Mouse (Mus musculus) ES-E14 (cell line): ENCODE measurements around the gene Dbn1.

Experiments used
- CHD2 ChIP-seq: IDR thresholded peaks from 2 replicates; pipeline ENCODE4 v1.6.1; 2014; ENCODE audit warnings: mild to moderate bottlenecking, low read depth, low read length, inconsistent platforms
- HCFC1 ChIP-seq: IDR thresholded peaks from 2 replicates; pipeline ENCODE4 v1.6.1; 2012; ENCODE audit warnings: low read length, inconsistent platforms, borderline replicate concordance; ENCODE audit not compliant: insufficient read depth
- MAFK ChIP-seq: IDR thresholded peaks from 2 replicates; pipeline ENCODE4 v1.6.1; 2014; ENCODE audit warnings: mild to moderate bottlenecking, low read depth, low read length, inconsistent platforms; ENCODE audit not compliant: insufficient read depth
- ZC3H11A ChIP-seq: IDR thresholded peaks from 2 replicates; pipeline ENCODE4 v1.6.1; 2012; ENCODE audit warnings: low read depth, mild to moderate bottlenecking, inconsistent platforms, low read length, borderline replicate concordance
- ZNF384 ChIP-seq: IDR thresholded peaks from 2 replicates; pipeline ENCODE4 v1.6.1; 2012; ENCODE audit warnings: low read depth, low read length, inconsistent platforms

DNA sequence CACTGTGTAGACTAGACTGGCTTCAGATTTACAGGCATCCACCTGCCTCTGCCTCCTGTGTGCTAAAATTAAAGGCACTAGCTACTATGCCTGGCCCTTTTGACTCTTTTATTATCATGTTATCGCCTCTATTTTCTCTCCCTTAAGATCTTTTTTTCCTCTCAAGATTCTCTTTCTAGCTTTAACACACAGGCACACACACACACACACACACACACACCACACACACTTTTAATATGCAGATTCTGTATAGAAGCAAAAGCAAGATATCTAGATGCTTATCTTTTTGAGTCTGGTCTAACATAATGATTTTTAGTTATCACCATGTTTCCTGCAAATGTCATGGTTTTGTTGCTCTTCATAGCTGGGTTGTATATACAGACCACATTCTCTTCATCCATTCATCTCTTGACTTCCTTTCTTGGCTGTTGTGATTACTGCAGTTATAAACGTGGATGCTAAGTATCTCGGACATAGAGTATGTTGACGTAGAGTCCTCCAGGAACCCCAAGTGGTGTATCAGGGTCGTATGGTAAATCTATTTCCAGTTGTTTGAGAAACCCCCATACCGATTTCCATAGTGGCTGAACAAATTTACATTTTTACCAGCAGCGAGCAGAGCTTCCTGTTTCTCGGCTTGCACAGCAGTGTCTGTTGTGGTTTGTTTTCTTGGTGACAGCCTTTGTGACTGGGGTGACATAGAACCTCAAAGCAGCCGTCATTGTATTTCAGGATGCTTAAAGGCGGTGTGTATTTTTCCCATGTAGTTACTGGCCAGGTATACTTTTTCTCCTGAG lies 55.8 kb downstream of the Dbn1 start:
- no peak for TF ChIP-seq CHD2
- no peak for TF ChIP-seq MAFK
- no peak for TF ChIP-seq ZNF384
- no peak for TF ChIP-seq ZC3H11A
- no peak for TF ChIP-seq HCFC1
